Mouse (Mus musculus) liver, embryonic 14.5 days (tissue): Measurements from ENCODE around the gene Ptprn.
A peak's percentile ranks its signal among the peaks of the same experiment; 100 is the strongest.

Experiments used
- CTCF ChIP-seq: IDR thresholded peaks from 2 replicates; pipeline ENCODE4 v1.5.1; 2016; ENCODE audit warnings: antibody characterized with exemption, low read depth, control low read depth
- EP300 ChIP-seq: IDR thresholded peaks from 2 replicates; pipeline ENCODE4 v1.6.1; 2016; ENCODE audit warnings: antibody characterized with exemption, low read depth

GRCm38 (mm10) chr1:75290582-75290981, 26.3 kb upstream of the Ptprn start:
- TF ChIP-seq CTCF (peak; percentile 14; the same call in 1 of the 2 replicates), EP300 (no peak)
